Mouse (Mus musculus): ENCODE measurements around the gene Plgrkt. TPM values are rescaled to one million over a fixed set of nuclear protein-coding genes. Genes with fewer than 3 reads are reported as not detected.

Gene Plgrkt
- total and polyA plus RNA-seq, 2 experiments from 2014 or later, result 27.9 to 58.7 TPM

DNA sequence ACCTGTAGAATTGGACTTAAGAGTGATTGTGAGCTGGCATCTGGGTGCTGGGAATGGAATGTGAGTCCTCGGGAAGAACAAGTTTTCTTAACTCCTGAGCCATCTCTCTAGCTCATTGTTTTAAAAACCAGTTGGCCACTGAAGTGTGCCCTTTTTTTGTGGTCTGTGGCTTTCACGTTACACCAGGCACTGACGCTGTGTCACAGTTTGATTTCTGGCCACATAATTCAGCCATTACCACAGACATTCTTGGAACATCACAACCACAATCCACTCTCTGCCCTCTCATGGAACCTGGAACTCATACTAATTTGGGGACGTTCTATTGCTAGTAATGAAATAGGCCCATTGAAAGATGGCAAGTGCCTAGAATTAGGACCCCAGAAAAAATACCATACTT, 26.2 kb downstream of the Plgrkt start:
- 72% methylated on average over 4 of the region's 4 CpGs for WGBS
- Histone ChIP-seq H3K9me3 (ENCODE audit: low read length) (no peaks in the 10 kb centered on the region), H3K36me3 (ENCODE audit: insufficient read depth, low read length) (no peaks in the 10 kb centered on the region), H3K4me3 (ENCODE audit: low read length) (no peak overlapping the region), H3K9ac (replicated peaks; ENCODE audit: low read length) (no peak overlapping the region), H3K4me2 (ENCODE audit: low read depth, low read length) (no peak overlapping the region), H3K4me1 (ENCODE audit: insufficient read depth, low read length) (no peaks in the 10 kb centered on the region), H3K27ac (no peak overlapping the region), H3K27me3 (ENCODE audit: insufficient read depth, low read length) (no peaks in the 10 kb centered on the region)
- DNase-seq (ENCODE audit: low spot score) (no peak), ATAC-seq (no peak)
- TF ChIP-seq CTCF (IDR thresholded peaks at IDR 0.05; ENCODE audit: low read depth), result no peak

DNA sequence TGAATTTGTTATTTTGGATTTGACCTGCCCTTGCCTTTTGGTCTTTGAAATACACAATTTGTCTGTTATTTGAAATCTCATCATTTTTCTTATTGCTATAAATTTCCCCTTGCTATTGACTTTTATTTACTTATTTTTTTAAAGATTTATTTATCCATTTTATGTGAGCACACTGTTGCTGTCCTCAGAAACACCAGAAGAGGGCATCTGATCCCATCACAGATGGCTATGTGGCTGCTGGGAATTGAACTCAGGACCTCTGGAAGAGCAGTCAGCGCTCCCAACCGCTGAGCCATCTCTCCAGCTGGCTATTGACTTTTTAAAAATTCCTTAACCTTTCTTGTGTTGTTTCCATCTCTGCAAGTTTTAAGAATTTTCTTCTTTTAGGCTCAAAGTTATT, 30.6 kb downstream of the Plgrkt start:
- 91% methylated on average over 2 of the region's 2 CpGs for WGBS
- DNase-seq (ENCODE audit: low spot score) (no peak), ATAC-seq (no peak)
- Histone ChIP-seq H3K9me3 (ENCODE audit: low read length) (no peaks in the 10 kb centered on the region), H3K4me1 (ENCODE audit: insufficient read depth, low read length) (no peaks in the 10 kb centered on the region), H3K27me3 (ENCODE audit: insufficient read depth, low read length) (no peaks in the 10 kb centered on the region), H3K36me3 (ENCODE audit: insufficient read depth, low read length) (no peaks in the 10 kb centered on the region), H3K27ac (no peak overlapping the region), H3K4me2 (ENCODE audit: low read depth, low read length) (no peak overlapping the region), H3K4me3 (ENCODE audit: low read length) (no peak overlapping the region), H3K9ac (replicated peaks; ENCODE audit: low read length) (no peak overlapping the region)
- no peak for TF ChIP-seq CTCF (IDR thresholded peaks at IDR 0.05; ENCODE audit: low read depth)

DNA sequence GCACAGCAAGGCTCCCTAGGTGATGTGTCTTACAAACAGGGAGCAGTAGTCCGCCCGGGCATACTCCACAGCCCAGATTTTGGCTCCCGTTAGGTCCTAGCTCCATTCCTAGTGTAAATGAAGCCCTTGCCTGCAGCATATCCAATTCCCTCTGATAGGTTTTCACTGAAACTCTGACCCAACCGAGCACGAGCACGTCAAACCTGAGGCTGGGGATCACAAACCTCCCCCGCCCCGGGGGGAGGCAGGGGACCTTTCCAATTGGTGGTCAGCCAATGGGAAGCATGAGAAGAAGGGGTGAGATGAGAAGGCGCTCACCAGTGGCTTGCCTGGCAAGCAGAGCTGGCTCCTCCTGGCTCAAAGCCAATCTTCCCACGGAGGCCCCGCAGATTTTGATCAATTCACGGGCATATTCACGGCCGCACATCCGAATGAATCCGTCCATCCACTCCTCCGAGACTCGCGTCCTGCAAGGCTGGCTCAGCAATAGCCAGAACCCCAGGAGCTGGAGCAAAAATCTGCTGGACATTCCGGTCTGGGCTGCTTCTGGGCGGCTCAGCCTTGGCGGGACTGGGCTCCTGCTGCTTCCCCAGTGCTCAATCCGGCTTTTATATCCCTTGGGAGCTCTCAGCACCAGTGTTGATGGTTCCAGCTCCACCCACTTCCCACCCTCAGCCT, 33.0 kb downstream of the Plgrkt start, which contains the start of gene Rln1:
Gene Rln1, minus strand, starts transcription at position 603 of the 678 bp plus-strand sequence.
- ATAC-seq (peak; percentile 93), DNase-seq (ENCODE audit: low spot score) (peak; percentile 77)
- Histone ChIP-seq H3K27ac (peak within 1 kb of the TSS; percentile 52), H3K27me3 (ENCODE audit: insufficient read depth, low read length) (no peaks in the 10 kb centered on the region), H3K9me3 (ENCODE audit: low read length) (no peaks in the 10 kb centered on the region), H3K4me3 (ENCODE audit: low read length) (peak within 1 kb of the TSS; percentile 44), H3K36me3 (ENCODE audit: insufficient read depth, low read length) (no peaks in the 10 kb centered on the region), H3K4me2 (ENCODE audit: low read depth, low read length) (peak within 1 kb of the TSS; percentile 60), H3K9ac (replicated peaks; ENCODE audit: low read length) (peak within 1 kb of the TSS; percentile 57), H3K4me1 (ENCODE audit: insufficient read depth, low read length) (no peaks in the 10 kb centered on the region)
- TF ChIP-seq CTCF (IDR thresholded peaks at IDR 0.05; ENCODE audit: low read depth), result no peak
- 1% methylated on average over 23 of the region's 23 CpGs for WGBS

DNA sequence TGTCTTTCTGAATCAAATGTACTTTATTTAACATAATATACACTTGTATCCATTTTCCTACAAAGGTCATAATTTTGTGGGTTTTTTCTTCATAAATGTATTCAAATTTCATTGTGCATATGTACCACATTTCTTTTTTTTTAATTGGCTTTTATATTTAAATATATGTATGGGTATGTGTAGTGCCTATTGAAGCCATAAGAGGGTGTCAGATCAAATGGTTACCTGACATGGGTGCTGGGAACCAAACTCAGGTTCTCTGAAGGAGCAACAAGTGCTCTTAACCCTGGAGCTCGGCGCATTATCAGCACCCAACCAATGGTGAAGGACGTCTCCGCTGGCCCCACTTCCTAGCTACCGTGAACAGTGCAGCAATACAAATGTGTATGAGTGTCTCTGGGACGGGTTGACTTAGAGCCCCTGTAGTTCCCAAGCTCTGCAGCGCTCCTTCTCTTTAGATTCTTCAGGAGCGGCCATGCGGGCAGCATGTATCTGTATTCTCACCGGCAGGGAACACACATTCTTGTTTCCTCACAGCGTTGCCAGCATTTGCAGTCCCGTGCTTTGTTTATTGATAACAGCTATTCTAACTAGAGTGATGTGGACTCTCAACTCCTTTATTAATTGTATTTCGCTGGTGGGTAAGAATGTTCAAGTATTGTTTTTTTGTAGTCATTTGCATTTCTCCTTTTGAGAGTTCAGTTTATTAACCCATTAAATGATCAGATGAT, 40.2 kb downstream of the Plgrkt start:
- no peak for DNase-seq (ENCODE audit: low spot score)
- Histone ChIP-seq H3K4me3 (ENCODE audit: low read length) (no peak overlapping the region), H3K4me2 (ENCODE audit: low read depth, low read length) (no peak overlapping the region), H3K4me1 (ENCODE audit: insufficient read depth, low read length) (no peaks in the 10 kb centered on the region; the same call in 1 of the 2 replicates), H3K27me3 (ENCODE audit: insufficient read depth, low read length) (no peaks in the 10 kb centered on the region), H3K9ac (replicated peaks; ENCODE audit: low read length) (no peak overlapping the region), H3K27ac (no peak overlapping the region), H3K36me3 (ENCODE audit: insufficient read depth, low read length) (no peaks in the 10 kb centered on the region), H3K9me3 (ENCODE audit: low read length) (no peaks in the 10 kb centered on the region)
- no peak for ATAC-seq
- 64% methylated on average over 13 of the region's 13 CpGs for WGBS
- no peak for TF ChIP-seq CTCF (IDR thresholded peaks at IDR 0.05; ENCODE audit: low read depth)

DNA sequence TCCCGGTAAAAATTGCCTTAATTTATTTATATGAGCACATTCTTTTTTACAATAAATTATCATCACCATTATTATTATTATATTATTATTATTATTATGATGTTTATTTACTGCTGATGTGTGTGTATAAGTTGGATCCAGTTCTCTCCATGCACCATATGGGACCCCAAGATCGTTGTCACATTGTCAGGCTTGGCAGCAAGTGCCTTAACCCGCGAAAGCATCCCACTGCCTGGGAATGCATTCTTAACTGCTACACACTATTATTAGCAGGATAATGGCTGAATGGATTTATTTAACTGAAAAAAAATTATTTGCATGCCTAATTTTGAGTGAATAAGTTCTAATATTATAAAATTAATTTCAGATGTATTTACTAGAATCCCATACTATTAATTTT, 40.8 kb downstream of the Plgrkt start:
- no peak for TF ChIP-seq CTCF (IDR thresholded peaks at IDR 0.05; ENCODE audit: low read depth)
- Histone ChIP-seq H3K27me3 (ENCODE audit: insufficient read depth, low read length) (no peaks in the 10 kb centered on the region), H3K4me1 (ENCODE audit: insufficient read depth, low read length) (no peaks in the 10 kb centered on the region; the same call in 1 of the 2 replicates), H3K4me3 (ENCODE audit: low read length) (no peak overlapping the region), H3K9ac (replicated peaks; ENCODE audit: low read length) (no peak overlapping the region), H3K9me3 (ENCODE audit: low read length) (no peaks in the 10 kb centered on the region), H3K27ac (no peak overlapping the region), H3K36me3 (ENCODE audit: insufficient read depth, low read length) (no peaks in the 10 kb centered on the region), H3K4me2 (ENCODE audit: low read depth, low read length) (no peak overlapping the region)
- DNase-seq (ENCODE audit: low spot score), result no peak
- 74% methylated on average over 4 of the region's 4 CpGs for WGBS
- ATAC-seq, result no peak

DNA sequence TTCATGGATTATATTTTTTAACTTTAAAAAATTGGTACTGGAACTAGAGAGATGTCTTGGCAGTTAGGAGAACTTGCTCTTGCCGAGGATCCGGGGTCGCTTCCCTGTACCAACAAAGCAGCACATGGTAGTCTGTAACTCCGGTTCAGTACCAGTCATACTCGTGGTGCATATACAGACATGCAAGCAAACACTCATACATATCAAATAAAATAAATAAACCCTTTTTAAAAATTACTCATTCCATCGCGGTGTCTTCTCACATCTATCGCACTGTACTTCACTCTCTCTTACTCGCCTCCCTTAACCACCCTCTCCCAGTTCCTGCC, 41.4 kb downstream of the Plgrkt start:
- no peak overlapping the region for H3K27ac ChIP-seq
- no peaks in the 10 kb centered on the region for H3K27me3 ChIP-seq (ENCODE audit: insufficient read depth, low read length)
- WGBS, result 75% methylated on average over 9 of the region's 9 CpGs
- no peak for TF ChIP-seq CTCF (IDR thresholded peaks at IDR 0.05; ENCODE audit: low read depth)
- H3K4me2 ChIP-seq (ENCODE audit: low read depth, low read length), result no peak overlapping the region
- H3K9ac ChIP-seq (replicated peaks; ENCODE audit: low read length), result no peak overlapping the region
- DNase-seq (ENCODE audit: low spot score) (no peak), ATAC-seq (no peak)
- H3K9me3 ChIP-seq (ENCODE audit: low read length), result no peaks in the 10 kb centered on the region
- no peaks in the 10 kb centered on the region for H3K36me3 ChIP-seq (ENCODE audit: insufficient read depth, low read length)
- H3K4me1 ChIP-seq (ENCODE audit: insufficient read depth, low read length), result no peaks in the 10 kb centered on the region; the same call in 1 of the 2 replicates
- H3K4me3 ChIP-seq (ENCODE audit: low read length), result no peak overlapping the region
